Mouse (Mus musculus): ENCODE results near the gene Apba1.

DNA sequence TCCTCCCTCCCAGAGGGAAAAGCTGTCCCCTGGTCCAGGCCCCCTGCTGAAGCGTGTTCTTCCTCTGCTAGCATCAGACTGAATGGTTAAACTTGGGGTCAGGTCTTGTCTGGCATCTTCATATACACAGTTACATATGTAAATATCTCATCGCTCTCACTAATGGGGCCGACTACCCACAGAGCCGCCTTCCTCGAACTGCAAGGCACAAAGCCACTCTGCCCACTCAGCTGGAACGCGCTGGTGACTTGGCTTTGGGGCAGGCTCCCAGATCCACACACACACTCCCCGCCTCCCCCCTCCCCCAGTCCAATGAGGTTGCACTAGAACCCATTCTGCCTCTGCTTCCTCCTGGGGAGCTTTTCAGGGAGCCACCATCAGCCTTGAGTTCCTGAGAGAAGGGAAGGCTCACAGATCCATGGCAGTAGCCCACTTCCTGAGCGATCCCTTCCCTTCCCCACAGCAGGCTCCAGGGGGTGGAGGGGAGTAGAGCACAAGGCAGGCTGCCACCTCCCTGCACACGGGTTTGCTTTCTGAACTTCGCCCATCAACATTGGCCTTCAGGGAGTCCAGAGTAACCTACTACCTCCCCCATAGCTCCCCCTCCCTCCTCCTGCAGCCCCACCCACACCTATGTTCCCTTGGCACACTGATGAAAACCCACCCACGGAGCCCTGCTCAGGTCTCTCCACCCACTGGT, 189.8 kb downstream of the Apba1 start:
- TF ChIP-seq CTCF (conservative IDR thresholded peaks at IDR 0.05; ENCODE audit: insufficient read depth, insufficient read length, low read depth, low read length) = no peak
- no peak for TF ChIP-seq POLR2A (IDR thresholded peaks at IDR 0.05; ENCODE audit: low read depth, low read length)

All from kidney, adult 2 months (tissue).